Mouse (Mus musculus) embryonic fibroblast, embryonic 13.5 days (primary cell): ENCODE data around the gene Zfp691.

ENCODE experiments used
- CTCF ChIP-seq: IDR thresholded peaks from 2 replicates; pipeline ENCODE4 v1.5.1; 2011; ENCODE audit warnings: mild to moderate bottlenecking, control low read depth, low read length, moderate library complexity, borderline replicate concordance; ENCODE audit not compliant: insufficient read depth
- POLR2A ChIP-seq: IDR thresholded peaks from 2 replicates; pipeline ENCODE4 v1.6.1; 2011; ENCODE audit warnings: low read depth, mild to moderate bottlenecking, control low read depth, low read length, moderate library complexity

DNA sequence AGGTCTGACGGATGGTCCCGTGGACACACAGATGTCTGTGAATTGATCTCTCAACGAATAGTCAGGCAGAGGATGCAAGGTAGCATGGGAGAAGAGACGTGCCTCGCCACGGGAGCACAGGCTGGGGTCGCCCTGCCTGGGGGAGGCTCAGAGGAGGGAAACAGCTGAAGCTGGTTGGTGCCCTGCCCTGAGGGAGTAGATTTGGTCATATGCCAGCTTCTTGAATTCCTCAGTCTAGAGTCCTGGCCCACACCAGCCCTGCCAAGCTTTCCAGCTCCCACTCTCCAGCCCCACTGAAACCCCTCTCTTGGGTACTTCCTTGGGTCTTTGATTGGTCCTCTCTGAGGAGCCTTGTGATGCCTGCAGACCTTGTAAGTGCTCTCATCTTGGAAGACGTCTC, 42.7 kb upstream of the Zfp691 start:
- TF ChIP-seq CTCF (no peak), POLR2A (no peak)
